Mouse (Mus musculus): ENCODE measurements at regions not wholly inside any gene's neighbourhood (a gene's known extent, or its start where the extent isn't known, plus 50 kb on each side); places are given as distances from the start of the nearest gene placed in this dataset.

- DNase-seq, result no peak
- Histone ChIP-seq H3K4me3 (replicated peaks; ENCODE audit: extremely low read depth, low read depth, low read length) (no peak overlapping the region), H3K4me1 (ENCODE audit: control insufficient read depth, insufficient read depth, low read length) (no peaks in the 10 kb centered on the region)
- 83% methylated on average over 8 of the region's 8 CpGs for WGBS
- TF ChIP-seq CTCF (IDR thresholded peaks at IDR 0.05; ENCODE audit: insufficient read depth, low read length) (no peak), POLR2A (IDR thresholded peaks at IDR 0.05; ENCODE audit: borderline replicate concordance, extremely low read depth, low read depth, low read length) (no peak)
These were observed 84.4 kb downstream of the Tmem17 start for GRCm38 (mm10) chr11:22596076-22596804.

- no peak for DNase-seq
- WGBS, result 92% methylated on average over 2 of the region's 2 CpGs
- TF ChIP-seq POLR2A (IDR thresholded peaks at IDR 0.05; ENCODE audit: borderline replicate concordance, extremely low read depth, low read depth, low read length) (no peak), CTCF (IDR thresholded peaks at IDR 0.05; ENCODE audit: insufficient read depth, low read length) (no peak)
- no peaks in the 10 kb centered on the region for H3K4me1 ChIP-seq (ENCODE audit: control insufficient read depth, insufficient read depth, low read length)
- H3K4me3 ChIP-seq (replicated peaks; ENCODE audit: extremely low read depth, low read depth, low read length), result no peak overlapping the region
These were observed 84.9 kb downstream of the Tmem17 start for GRCm38 (mm10) chr11:22596805-22597149.

DNA sequence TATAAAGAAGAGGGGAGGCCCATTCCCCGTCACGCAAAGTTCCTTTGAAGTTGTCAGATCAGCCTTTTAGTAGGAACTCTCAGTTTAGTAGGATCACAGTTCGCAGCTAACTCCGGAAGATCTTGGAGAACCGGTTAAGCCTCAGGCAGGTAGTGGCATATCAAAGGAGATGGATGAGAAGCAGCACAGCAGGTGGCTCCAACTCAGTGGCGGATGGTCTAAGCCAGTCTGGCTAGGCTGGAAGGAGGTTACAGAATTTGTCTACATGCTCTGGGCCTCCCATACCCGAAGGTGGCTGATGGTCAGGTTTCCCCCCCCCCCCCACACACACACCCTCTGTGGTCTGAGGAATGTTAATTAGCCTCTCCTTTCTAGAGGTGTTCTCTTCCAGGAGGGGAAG is 88.5 kb downstream of the Tmem17 start:
- Histone ChIP-seq H3K4me1 (ENCODE audit: control insufficient read depth, insufficient read depth, low read length) (no peaks in the 10 kb centered on the region), H3K4me3 (replicated peaks; ENCODE audit: extremely low read depth, low read depth, low read length) (no peak overlapping the region)
- TF ChIP-seq CTCF (IDR thresholded peaks at IDR 0.05; ENCODE audit: insufficient read depth, low read length), result no peak
- no peak for DNase-seq
- WGBS, result 73% methylated on average over 7 of the region's 7 CpGs

DNA sequence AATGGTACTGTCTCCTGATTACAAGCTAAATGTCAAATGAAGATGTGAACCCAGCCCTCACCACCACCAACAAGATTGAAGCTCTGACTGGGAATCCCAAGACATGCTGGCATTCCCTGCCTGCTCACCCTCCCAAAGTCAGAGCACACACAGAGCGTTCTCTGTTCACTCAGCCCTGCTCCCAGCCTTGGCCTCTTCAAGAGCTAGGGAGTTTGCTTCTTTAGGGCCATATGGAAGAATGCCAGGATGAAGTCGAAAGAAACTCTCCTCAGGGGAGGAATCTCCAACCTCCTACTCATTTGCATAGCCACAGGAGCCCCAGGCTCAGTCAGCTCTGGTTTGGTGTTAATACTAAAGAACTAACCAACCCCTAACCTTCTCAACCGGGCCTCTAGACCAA is 90.1 kb downstream of the Tmem17 start:
- 30% methylated on average over 3 of the region's 3 CpGs for WGBS
- Histone ChIP-seq H3K4me1 (ENCODE audit: control insufficient read depth, insufficient read depth, low read length) (no peaks in the 10 kb centered on the region), H3K4me3 (replicated peaks; ENCODE audit: extremely low read depth, low read depth, low read length) (no peak overlapping the region)
- TF ChIP-seq POLR2A (IDR thresholded peaks at IDR 0.05; ENCODE audit: borderline replicate concordance, extremely low read depth, low read depth, low read length) (no peak), CTCF (IDR thresholded peaks at IDR 0.05; ENCODE audit: insufficient read depth, low read length) (no peak)
- no peak for DNase-seq

- DNase-seq, result no peak
- WGBS, result 74% methylated on average over 3 of the region's 3 CpGs
- Histone ChIP-seq H3K4me1 (ENCODE audit: control insufficient read depth, insufficient read depth, low read length) (no peaks in the 10 kb centered on the region), H3K4me3 (replicated peaks; ENCODE audit: extremely low read depth, low read depth, low read length) (no peak overlapping the region)
- no peak for TF ChIP-seq CTCF (IDR thresholded peaks at IDR 0.05; ENCODE audit: insufficient read depth, low read length)
These were observed 90.7 kb downstream of the Tmem17 start for GRCm38 (mm10) chr11:22602610-22603009.

- no peak for DNase-seq
- 100% methylated on average over 1 of the region's 1 CpGs for WGBS
These were observed 91.5 kb downstream of the Tmem17 start for GRCm38 (mm10) chr11:22603397-22603796.

DNA sequence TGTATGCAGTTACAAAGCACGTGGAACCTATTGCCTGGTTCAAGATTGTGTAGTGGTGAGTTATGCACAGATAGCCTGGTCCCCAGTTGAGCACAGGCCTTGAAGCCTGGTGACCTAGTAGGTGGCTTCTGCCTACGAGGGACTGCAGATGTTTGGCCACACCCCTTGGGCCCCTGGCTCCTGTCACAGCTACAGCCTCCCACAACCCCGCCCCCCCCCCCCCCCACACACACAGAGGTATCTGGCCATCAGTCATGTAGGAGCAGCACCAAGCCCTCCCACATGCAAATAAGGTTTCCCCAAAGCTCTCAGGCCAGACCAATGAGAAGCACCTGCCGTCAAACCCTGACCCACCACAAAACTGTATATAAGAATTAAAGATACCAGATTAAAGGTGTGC is 94.5 kb downstream of the Tmem17 start:
- no peak for DNase-seq
- Histone ChIP-seq H3K4me3 (replicated peaks; ENCODE audit: extremely low read depth, low read depth, low read length) (no peak overlapping the region), H3K4me1 (ENCODE audit: control insufficient read depth, insufficient read depth, low read length) (peaks cover 3% of the 10 kb centered on the region; the same call in 1 of the 2 replicates)
- 58% methylated on average over 4 of the region's 4 CpGs for WGBS
- TF ChIP-seq POLR2A (IDR thresholded peaks at IDR 0.05; ENCODE audit: borderline replicate concordance, extremely low read depth, low read depth, low read length) (no peak), CTCF (IDR thresholded peaks at IDR 0.05; ENCODE audit: insufficient read depth, low read length) (no peak)

More at GRCm38 (mm10) chr11:22603397-22603796, 91.5 kb downstream of the Tmem17 start:
- no peak overlapping the region for H3K4me3 ChIP-seq (replicated peaks; ENCODE audit: extremely low read depth, low read depth, low read length)
- no peak for TF ChIP-seq CTCF (IDR thresholded peaks at IDR 0.05; ENCODE audit: insufficient read depth, low read length)
- TF ChIP-seq POLR2A (IDR thresholded peaks at IDR 0.05; ENCODE audit: borderline replicate concordance, extremely low read depth, low read depth, low read length), result no peak
- H3K4me1 ChIP-seq (ENCODE audit: control insufficient read depth, insufficient read depth, low read length), result no peaks in the 10 kb centered on the region

DNA sequence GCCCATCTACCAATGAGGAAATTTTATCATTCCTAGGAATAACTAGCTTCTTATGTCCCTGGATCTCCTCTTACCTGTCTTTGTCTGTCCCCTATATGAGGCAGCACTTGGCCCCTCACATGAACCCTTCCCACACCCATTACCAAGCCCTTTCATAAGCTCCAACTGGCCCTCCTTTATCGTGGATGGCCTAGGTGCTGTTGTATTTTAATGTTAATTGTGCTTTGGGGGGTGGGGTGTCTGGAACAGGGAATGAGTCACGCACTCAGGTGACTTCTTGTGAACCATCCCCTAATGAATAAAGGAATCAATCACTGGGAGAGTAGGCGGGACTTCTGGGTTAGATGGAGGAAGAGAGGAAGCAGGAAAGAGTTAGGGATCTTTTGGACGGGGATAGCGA is 95.8 kb downstream of the Tmem17 start:
- Histone ChIP-seq H3K4me1 (ENCODE audit: control insufficient read depth, insufficient read depth, low read length) (peaks cover 3% of the 10 kb centered on the region; the same call in 1 of the 2 replicates), H3K4me3 (replicated peaks; ENCODE audit: extremely low read depth, low read depth, low read length) (no peak overlapping the region)
- DNase-seq, result no peak
- WGBS, result 94% methylated on average over 5 of the region's 5 CpGs
- no peak for TF ChIP-seq CTCF (IDR thresholded peaks at IDR 0.05; ENCODE audit: insufficient read depth, low read length)
- no peak for TF ChIP-seq POLR2A (IDR thresholded peaks at IDR 0.05; ENCODE audit: borderline replicate concordance, extremely low read depth, low read depth, low read length)

GRCm38 (mm10) chr11:22608945-22609344 is 97.1 kb downstream of the Tmem17 start:
- Histone ChIP-seq H3K4me1 (ENCODE audit: control insufficient read depth, insufficient read depth, low read length) (peaks cover 3% of the 10 kb centered on the region; the same call in 1 of the 2 replicates), H3K4me3 (replicated peaks; ENCODE audit: extremely low read depth, low read depth, low read length) (no peak overlapping the region)
- no peak for TF ChIP-seq CTCF (IDR thresholded peaks at IDR 0.05; ENCODE audit: insufficient read depth, low read length)
- no peak for TF ChIP-seq POLR2A (IDR thresholded peaks at IDR 0.05; ENCODE audit: borderline replicate concordance, extremely low read depth, low read depth, low read length)
- no peak for DNase-seq

DNA sequence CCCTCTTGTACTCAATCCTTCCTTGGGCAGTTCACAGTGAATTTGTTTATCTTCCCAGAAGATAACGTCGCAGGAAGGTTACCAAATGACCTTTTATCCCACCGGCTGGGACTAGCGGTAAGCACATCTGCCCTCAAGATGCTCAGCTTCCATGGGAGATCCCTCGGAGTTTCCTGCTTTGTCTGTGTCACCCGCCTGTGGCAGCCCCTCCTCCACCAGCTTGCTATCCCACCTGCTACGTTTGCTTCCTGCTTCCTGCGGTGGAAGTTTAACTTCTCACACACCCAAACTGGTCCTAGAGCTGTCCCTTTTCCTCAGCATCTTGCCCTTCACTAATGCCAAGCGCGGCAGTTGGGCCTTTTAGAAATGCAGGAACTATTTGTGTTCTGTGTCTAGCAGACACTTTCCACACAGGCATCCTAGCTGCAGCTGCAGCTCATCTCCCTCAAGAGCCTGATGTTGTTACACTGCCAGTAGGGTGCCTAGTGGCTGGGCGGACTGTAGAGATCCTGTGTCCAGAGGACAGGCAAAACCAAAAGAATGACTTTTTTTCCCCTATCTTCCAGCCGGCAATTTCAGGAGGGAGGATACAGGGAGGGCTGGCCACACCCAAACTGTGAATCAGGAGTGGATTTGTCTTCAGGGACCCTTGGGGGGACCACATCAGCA is 98.7 kb downstream of the Tmem17 start:
- DNase-seq, result no peak
- peaks cover 3% of the 10 kb centered on the region; the same call in 1 of the 2 replicates for H3K4me1 ChIP-seq (ENCODE audit: control insufficient read depth, insufficient read depth, low read length)
- H3K4me3 ChIP-seq (replicated peaks; ENCODE audit: extremely low read depth, low read depth, low read length), result no peak overlapping the region
- TF ChIP-seq CTCF (IDR thresholded peaks at IDR 0.05; ENCODE audit: insufficient read depth, low read length) (no peak), POLR2A (IDR thresholded peaks at IDR 0.05; ENCODE audit: borderline replicate concordance, extremely low read depth, low read depth, low read length) (no peak)
- WGBS, result 18% methylated on average over 12 of the region's 12 CpGs

All from lung, adult 2 months (tissue).